Mouse (Mus musculus) splenic B cell, adult 2 months (primary cell): Measurements from ENCODE around the gene 4930535I16Rik.
"Not testable (repeated sequence)": the region's sequence is repeated elsewhere in the genome, so short reads cannot be mapped to it uniquely, and the experiment has no call there.

Experiments
- DNase-seq: peaks from one replicate; pipeline ENCODE4 v3.0.0-alpha.2; 2011; ENCODE audit warnings: low read depth, low spot score
- H3K27me3 ChIP-seq: 2 replicates; pipeline ENCODE4 v1.6.1; 2012; ENCODE audit warnings: mild to moderate bottlenecking, low read length, moderate library complexity, mixed read lengths; ENCODE audit not compliant: control insufficient read depth, poor library complexity, insufficient read depth, severe bottlenecking
- H3K36me3 ChIP-seq: 2 replicates; pipeline ENCODE4 v1.6.1; 2012; ENCODE audit warnings: mild to moderate bottlenecking, low read length, moderate library complexity, mixed read lengths; ENCODE audit not compliant: control insufficient read depth, poor library complexity, insufficient read depth, severe bottlenecking

4930535I16Rik gene

DNA sequence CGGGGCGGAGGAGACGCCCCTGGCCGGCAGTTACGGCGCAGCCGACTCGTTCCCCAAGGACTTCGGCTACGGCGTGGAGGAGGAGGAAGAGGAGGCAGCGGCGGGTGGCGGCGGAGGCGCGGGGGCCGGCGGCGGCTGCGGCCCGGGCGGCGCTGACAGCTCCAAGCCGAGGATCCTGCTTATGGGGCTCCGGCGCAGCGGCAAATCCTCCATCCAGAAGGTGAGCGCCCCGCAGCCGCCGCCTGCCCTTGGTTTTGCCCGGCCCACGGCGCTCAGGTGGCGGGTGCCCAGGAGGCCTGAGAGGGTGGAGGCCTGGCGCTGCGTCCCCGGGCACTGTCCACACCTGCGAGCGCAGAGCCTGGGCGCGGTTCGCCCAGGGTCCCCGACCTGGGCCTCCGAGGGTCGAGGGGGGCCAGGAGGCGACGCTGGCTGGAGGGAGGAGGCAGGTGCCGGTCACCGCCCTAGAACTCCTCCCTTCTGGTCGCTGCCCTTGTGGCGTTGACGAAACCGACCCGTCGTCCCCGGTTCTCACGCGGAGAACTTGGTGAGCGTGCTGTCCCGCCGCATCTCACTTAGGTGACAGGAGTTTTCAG, at the start of gene 4930535I16Rik:
4930535I16Rik (minus strand) TSS at position 475 of the 593 bp plus-strand sequence.
- Histone ChIP-seq H3K36me3 (peaks cover 9% of the 10 kb centered on the region), H3K27me3 (no peaks in the 10 kb centered on the region)
- DNase-seq = peak; percentile 62

GRCm38 (mm10) chr4:123962721-123963120, 44.9 kb upstream of the 4930535I16Rik start:
- no peaks in the 10 kb centered on the region for H3K27me3 ChIP-seq
- no peak for DNase-seq
- H3K36me3 ChIP-seq = no peaks in the 10 kb centered on the region

- no peak for DNase-seq
- H3K27me3 ChIP-seq = no peaks in the 10 kb centered on the region
These were observed 43.1 kb upstream of the 4930535I16Rik start for GRCm38 (mm10) chr4:123960955-123961354.

DNA sequence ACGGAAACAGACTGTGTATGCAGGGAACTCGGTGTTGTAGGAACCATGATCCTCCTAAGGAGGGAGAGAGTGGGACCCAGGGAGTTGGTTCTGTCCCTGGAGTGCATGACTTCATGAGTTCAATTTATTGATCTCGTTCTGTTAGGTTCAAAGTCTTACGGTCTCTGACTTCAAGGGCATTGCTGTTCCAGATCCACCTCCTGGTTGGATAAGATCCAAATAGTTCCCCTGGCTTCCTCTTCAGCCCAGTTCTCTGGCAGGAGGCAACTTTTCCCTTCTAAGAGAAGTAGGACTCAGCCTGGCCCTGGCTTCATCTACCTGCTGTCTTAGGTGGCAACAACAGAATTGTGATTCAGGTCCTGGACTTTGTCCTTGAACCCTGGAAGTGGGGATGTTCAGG, 40.1 kb upstream of the 4930535I16Rik start:
- H3K27me3 ChIP-seq = no peaks in the 10 kb centered on the region
- no peak for DNase-seq
- H3K36me3 ChIP-seq = no peaks in the 10 kb centered on the region

More at GRCm38 (mm10) chr4:123960955-123961354, 43.1 kb upstream of the 4930535I16Rik start:
- no peaks in the 10 kb centered on the region for H3K36me3 ChIP-seq

GRCm38 (mm10) chr4:123957492-123957808, 39.6 kb upstream of the 4930535I16Rik start:
- no peak for DNase-seq
- no peaks in the 10 kb centered on the region for H3K36me3 ChIP-seq
- H3K27me3 ChIP-seq = no peaks in the 10 kb centered on the region

DNA sequence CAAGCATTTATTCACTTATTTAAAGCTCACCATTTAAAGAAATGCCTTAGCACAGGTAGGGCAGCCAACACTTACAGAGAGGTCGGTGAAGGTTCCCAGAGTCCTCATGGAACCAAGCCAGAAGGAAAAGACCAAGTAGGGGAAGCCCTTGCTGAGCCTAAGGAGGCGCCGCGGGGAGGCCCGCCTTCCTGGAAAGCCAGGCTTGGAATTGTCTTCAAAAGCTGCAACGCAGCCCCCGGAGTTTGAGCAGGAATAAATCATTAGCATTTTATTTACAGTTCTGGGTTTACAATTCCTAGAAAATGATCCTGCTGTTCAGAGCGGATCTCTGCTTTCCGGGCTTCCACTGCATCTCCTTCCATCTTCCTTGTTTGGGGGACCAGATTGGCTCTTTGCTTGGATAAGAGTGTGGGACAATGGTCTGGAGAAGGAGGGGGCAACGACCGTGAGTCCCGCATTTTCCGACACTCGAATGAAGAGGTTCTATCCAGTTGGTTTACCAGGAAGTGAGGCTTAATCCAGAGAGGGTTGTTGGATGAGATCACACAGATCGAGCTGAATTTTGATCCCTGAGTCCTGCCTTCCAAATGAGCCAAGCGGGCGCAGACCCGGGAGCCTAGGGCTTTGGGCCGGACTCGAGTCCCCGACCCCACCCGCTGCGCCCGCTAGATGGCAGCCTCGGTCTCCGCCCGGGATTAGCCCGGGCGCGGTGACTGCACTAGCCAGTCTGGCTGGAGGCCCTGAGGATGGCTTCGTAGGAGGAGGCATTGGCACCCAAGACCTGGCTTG, 39.1 kb upstream of the 4930535I16Rik start:
- peak; percentile 60 for DNase-seq
- Histone ChIP-seq H3K36me3 (no peaks in the 10 kb centered on the region), H3K27me3 (no peaks in the 10 kb centered on the region)

- peak; percentile 40 for DNase-seq
- H3K36me3 ChIP-seq = no peaks in the 10 kb centered on the region
These were observed 34.2 kb upstream of the 4930535I16Rik start for GRCm38 (mm10) chr4:123952059-123952458.

DNA sequence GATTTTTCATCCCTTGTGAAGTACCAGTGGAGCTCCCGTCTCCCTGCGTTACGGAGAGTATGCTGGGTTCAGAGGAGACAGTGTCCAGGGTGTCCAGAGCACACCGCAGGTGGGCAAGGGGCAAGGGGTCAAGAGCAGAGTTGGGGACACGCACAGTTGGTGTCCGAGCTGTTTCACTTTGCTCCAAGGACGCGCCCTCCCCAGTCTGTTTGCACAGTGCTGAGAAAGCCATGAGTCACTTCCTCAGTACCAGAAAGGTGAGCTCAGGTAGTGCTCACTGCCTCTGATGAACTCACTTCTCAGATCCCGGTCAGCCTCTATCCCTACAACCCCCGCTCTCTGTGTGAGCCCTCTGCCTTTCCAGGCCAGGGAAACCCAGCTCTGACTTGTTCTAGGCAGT, 31.8 kb upstream of the 4930535I16Rik start:
- no peak for DNase-seq
- no peaks in the 10 kb centered on the region for H3K27me3 ChIP-seq
- no peaks in the 10 kb centered on the region for H3K36me3 ChIP-seq

More at GRCm38 (mm10) chr4:123952059-123952458, 34.2 kb upstream of the 4930535I16Rik start:
- no peaks in the 10 kb centered on the region for H3K27me3 ChIP-seq

DNA sequence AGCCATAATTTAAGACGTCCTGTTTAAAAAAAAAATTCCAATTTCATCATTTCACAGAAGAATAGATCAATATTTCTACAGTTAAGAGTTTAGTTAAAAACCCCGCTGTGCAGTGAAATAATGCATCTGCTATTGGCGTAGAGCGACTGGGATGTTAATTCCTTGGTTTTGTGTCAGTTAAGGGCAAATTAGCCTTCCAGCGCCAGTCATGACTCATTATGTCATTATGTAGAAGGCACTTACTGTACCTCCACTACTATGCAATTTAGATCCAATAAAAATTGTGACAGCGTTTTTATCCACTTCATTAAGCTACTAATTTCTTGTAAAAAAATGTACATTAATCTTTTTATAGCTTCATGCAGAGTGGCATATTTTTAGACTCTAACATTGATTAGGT, 31.1 kb upstream of the 4930535I16Rik start:
- no peak for DNase-seq
- H3K27me3 ChIP-seq = no peaks in the 10 kb centered on the region
- no peaks in the 10 kb centered on the region for H3K36me3 ChIP-seq

DNA sequence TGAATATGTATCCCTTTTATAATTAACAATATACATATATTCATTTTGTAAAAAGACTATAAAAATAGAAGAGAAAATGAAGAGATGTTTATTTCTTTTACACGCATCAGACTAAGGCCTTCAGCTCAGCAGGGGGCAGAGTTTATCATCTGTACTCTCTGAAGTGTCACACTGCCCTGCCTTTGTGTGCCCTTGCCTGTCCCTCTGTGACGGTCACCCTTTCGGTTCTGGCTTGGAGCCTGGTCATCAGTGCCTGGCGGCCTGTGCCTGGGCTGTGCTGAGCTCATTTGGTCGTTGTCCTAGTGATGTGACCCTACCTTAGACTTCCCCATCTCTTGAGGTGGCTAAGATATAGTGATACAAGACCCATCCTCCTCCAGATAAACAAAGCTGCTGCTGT, 29.3 kb upstream of the 4930535I16Rik start:
- Histone ChIP-seq H3K27me3 (no peaks in the 10 kb centered on the region), H3K36me3 (no peaks in the 10 kb centered on the region)
- DNase-seq = no peak

DNA sequence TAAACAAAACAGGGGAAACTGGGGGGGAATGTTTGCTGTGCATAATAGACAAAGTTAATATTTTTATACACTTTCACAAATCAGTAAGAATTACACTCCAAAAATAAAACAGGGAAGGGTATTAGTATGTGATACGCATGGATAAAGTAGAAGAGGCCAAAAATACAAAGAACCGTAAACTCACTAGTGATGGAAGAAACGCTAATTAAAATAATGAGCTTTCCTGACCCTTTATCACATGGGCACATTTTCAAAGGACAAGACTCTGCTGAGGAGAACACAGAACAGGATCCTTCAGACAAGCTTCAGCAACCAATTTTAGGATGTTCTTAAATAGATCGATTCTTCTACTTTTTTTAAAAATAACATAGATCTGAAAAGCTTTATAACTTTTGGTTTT, 28.9 kb upstream of the 4930535I16Rik start:
- no peak for DNase-seq
- no peaks in the 10 kb centered on the region for H3K27me3 ChIP-seq
- no peaks in the 10 kb centered on the region for H3K36me3 ChIP-seq

- peak; percentile 59 for DNase-seq
- H3K27me3 ChIP-seq, H3K36me3 ChIP-seq: not testable (repeated sequence)
These were observed 23.1 kb upstream of the 4930535I16Rik start for GRCm38 (mm10) chr4:123940878-123941277.

- peaks cover 3% of the 10 kb centered on the region; the same call in 1 of the 2 replicates for H3K36me3 ChIP-seq
- H3K27me3 ChIP-seq = no peaks in the 10 kb centered on the region
- DNase-seq = peak; percentile 87
These were observed 22.0 kb upstream of the 4930535I16Rik start for GRCm38 (mm10) chr4:123939838-123940237.

GRCm38 (mm10) chr4:123936059-123936458, 18.2 kb upstream of the 4930535I16Rik start:
- no peak for DNase-seq
- no peaks in the 10 kb centered on the region for H3K27me3 ChIP-seq
- H3K36me3 ChIP-seq = peaks cover 8% of the 10 kb centered on the region

- Histone ChIP-seq H3K36me3 (peaks cover 11% of the 10 kb centered on the region), H3K27me3 (no peaks in the 10 kb centered on the region)
- no peak for DNase-seq
These were observed 16.5 kb upstream of the 4930535I16Rik start for GRCm38 (mm10) chr4:123934306-123934705.
